Comparison of ENCODE assay signal across 17 mouse cellular contexts in genomic region chr12:83014848-83015247, GRCm38 (mm10).
DNase-seq lines count a peak whose midpoint lies in the region; ATAC-seq and TF ChIP-seq lines count a peak whose summit lies in the region.
"Had no signal": no experiment of that assay in that cellular context is flagged by ENCODE, and none has a peak within 500 bp of the region (broad histone marks: within the 10 kb centered on the region; RNA-seq: fewer than 3 reads in every experiment).

No protein-coding gene starts in this region.

- H3K27ac ChIP-seq in embryonic facial prominence, embryonic 11.5 days (replicated peaks; ENCODE audit: low read depth, low read length), result no peak overlapping the region
- H3K27ac ChIP-seq in embryonic facial prominence, embryonic 10.5 days (replicated peaks), result no peak overlapping the region
- no peak overlapping the region for H3K27ac ChIP-seq in hindbrain, postnatal 0 days
- no peak overlapping the region for H3K27ac ChIP-seq in hindbrain, embryonic 13.5 days
- no peak overlapping the region for H3K27ac ChIP-seq in midbrain, postnatal 0 days (ENCODE audit: low read depth, low read length)
- H3K27ac ChIP-seq in midbrain, embryonic 16.5 days (ENCODE audit: low read length), result no peak overlapping the region
- no peak overlapping the region for H3K27ac ChIP-seq in stomach, postnatal 0 days (replicated peaks)
- H3K27ac ChIP-seq: embryonic facial prominence, embryonic 15.5 days; heart, embryonic 15.5 days; limb, embryonic 13.5 days had no signal

- TF ChIP-seq CTCF in hindbrain, postnatal 0 days (IDR thresholded peaks at IDR 0.05; ENCODE audit: low read depth), result peak; percentile 68
- peak; percentile 75 for TF ChIP-seq CTCF in midbrain, postnatal 0 days (IDR thresholded peaks at IDR 0.05)
- peak; percentile 55 for TF ChIP-seq CTCF in stomach, postnatal 0 days (IDR thresholded peaks at IDR 0.05; ENCODE audit: low read depth)

- ATAC-seq in embryonic facial prominence, embryonic 11.5 days (replicated peaks; ENCODE audit: insufficient number of reproducible peaks, low FRiP score, low TSS enrichment, low read depth), result no peak
- no peak for ATAC-seq in hindbrain, postnatal 0 days
- ATAC-seq in hindbrain, embryonic 13.5 days (ENCODE audit: low FRiP score), result no peak
- ATAC-seq in midbrain, postnatal 0 days (ENCODE audit: low FRiP score), result no peak
- ATAC-seq in midbrain, embryonic 16.5 days, result no peak
- ATAC-seq in stomach, postnatal 0 days (ENCODE audit: low FRiP score, low TSS enrichment), result no peak
- ATAC-seq: forebrain, embryonic 16.5 days; intestine, embryonic 16.5 days had no signal

- no peak overlapping the region for H3K4me2 ChIP-seq in embryonic facial prominence, embryonic 11.5 days (ENCODE audit: low read depth, low read length)
- no peak overlapping the region for H3K4me2 ChIP-seq in hindbrain, postnatal 0 days (ENCODE audit: low read depth, low read length)
- H3K4me2 ChIP-seq in hindbrain, embryonic 13.5 days, result no peak overlapping the region
- H3K4me2 ChIP-seq in midbrain, postnatal 0 days (ENCODE audit: low read depth, low read length, poor library complexity, severe bottlenecking), result no peak overlapping the region
- H3K4me2 ChIP-seq in midbrain, embryonic 16.5 days (ENCODE audit: low read length), result no peak overlapping the region
- H3K4me2 ChIP-seq in stomach, postnatal 0 days (replicated peaks; ENCODE audit: low read depth), result no peak overlapping the region
- H3K4me2 ChIP-seq: embryonic facial prominence, embryonic 15.5 days; heart, embryonic 15.5 days; limb, embryonic 13.5 days had no signal

- 28% methylated on average over 2 of the region's 2 CpGs for WGBS in embryonic facial prominence, embryonic 11.5 days
- 38% methylated on average over 2 of the region's 2 CpGs for WGBS in embryonic facial prominence, embryonic 10.5 days
- 19% methylated on average over 2 of the region's 2 CpGs for WGBS in hindbrain, postnatal 0 days
- WGBS in hindbrain, embryonic 13.5 days, result 27% methylated on average over 2 of the region's 2 CpGs
- WGBS in midbrain, postnatal 0 days, result 22% methylated on average over 2 of the region's 2 CpGs
- WGBS in midbrain, embryonic 16.5 days, result 25% methylated on average over 2 of the region's 2 CpGs
- 29% methylated on average over 2 of the region's 2 CpGs for WGBS in stomach, postnatal 0 days

- no peaks in the 10 kb centered on the region for H3K27me3 ChIP-seq in embryonic facial prominence, embryonic 11.5 days (ENCODE audit: control insufficient read depth, insufficient read depth, low read length)
- no peaks in the 10 kb centered on the region for H3K27me3 ChIP-seq in embryonic facial prominence, embryonic 10.5 days (replicated peaks; ENCODE audit: low read depth, poor library complexity, severe bottlenecking)
- H3K27me3 ChIP-seq in hindbrain, postnatal 0 days (ENCODE audit: insufficient read depth, low read length), result no peaks in the 10 kb centered on the region
- peaks cover 5% of the 10 kb centered on the region; the same call in 1 of the 2 replicates for H3K27me3 ChIP-seq in hindbrain, embryonic 13.5 days
- H3K27me3 ChIP-seq in midbrain, postnatal 0 days (ENCODE audit: insufficient read depth, low read length), result no peaks in the 10 kb centered on the region
- H3K27me3 ChIP-seq in midbrain, embryonic 16.5 days (ENCODE audit: control insufficient read depth, insufficient read depth, low read depth, low read length), result no peaks in the 10 kb centered on the region
- no peaks in the 10 kb centered on the region for H3K27me3 ChIP-seq in stomach, postnatal 0 days (ENCODE audit: control insufficient read depth, insufficient read depth, low read length)
- H3K27me3 ChIP-seq: embryonic facial prominence, embryonic 15.5 days; heart, embryonic 15.5 days had no signal

- no peak for TF ChIP-seq EP300 in stomach, postnatal 0 days (optimal IDR thresholded peaks at IDR 0.05)

- H3K36me3 ChIP-seq in embryonic facial prominence, embryonic 11.5 days (replicated peaks; ENCODE audit: control insufficient read depth, insufficient read depth, low read depth, low read length), result no peaks in the 10 kb centered on the region
- H3K36me3 ChIP-seq in embryonic facial prominence, embryonic 10.5 days (replicated peaks), result no peaks in the 10 kb centered on the region
- no peaks in the 10 kb centered on the region for H3K36me3 ChIP-seq in hindbrain, postnatal 0 days (ENCODE audit: insufficient read depth, low read length)
- no peaks in the 10 kb centered on the region for H3K36me3 ChIP-seq in hindbrain, embryonic 13.5 days
- H3K36me3 ChIP-seq in midbrain, postnatal 0 days (ENCODE audit: insufficient read depth, low read length), result no peaks in the 10 kb centered on the region
- no peaks in the 10 kb centered on the region for H3K36me3 ChIP-seq in midbrain, embryonic 16.5 days (ENCODE audit: control insufficient read depth, insufficient read depth, low read length)
- H3K36me3 ChIP-seq in stomach, postnatal 0 days (ENCODE audit: control insufficient read depth, insufficient read depth, low read length), result no peaks in the 10 kb centered on the region
- H3K36me3 ChIP-seq: embryonic facial prominence, embryonic 15.5 days; heart, embryonic 15.5 days; limb, embryonic 13.5 days had no signal

- DNase-seq in embryonic facial prominence, embryonic 11.5 days (ENCODE audit: low spot score), result peak; percentile 37
- DNase-seq in embryonic facial prominence, embryonic 10.5 days (ENCODE audit: low spot score), result no peak
- DNase-seq in hindbrain, postnatal 0 days (ENCODE audit: low spot score), result peak; percentile 73
- peak; percentile 69 for DNase-seq in midbrain, postnatal 0 days (ENCODE audit: low spot score)
- no peak for DNase-seq in stomach, postnatal 0 days (ENCODE audit: low spot score)
- no peak for DNase-seq in kidney, postnatal 14 days
- DNase-seq: cerebellum, adult 9-10 months; gastrocnemius, postnatal 25 days; kidney, postnatal 36 days had no signal

- no peaks in the 10 kb centered on the region for H3K9me3 ChIP-seq in embryonic facial prominence, embryonic 11.5 days (replicated peaks; ENCODE audit: control insufficient read depth, low read length)
- H3K9me3 ChIP-seq in embryonic facial prominence, embryonic 10.5 days, result no peaks in the 10 kb centered on the region
- no peaks in the 10 kb centered on the region for H3K9me3 ChIP-seq in hindbrain, postnatal 0 days (ENCODE audit: low read length)
- no peaks in the 10 kb centered on the region for H3K9me3 ChIP-seq in hindbrain, embryonic 13.5 days
- no peaks in the 10 kb centered on the region for H3K9me3 ChIP-seq in midbrain, postnatal 0 days (ENCODE audit: low read length)
- H3K9me3 ChIP-seq in midbrain, embryonic 16.5 days (replicated peaks; ENCODE audit: control insufficient read depth, low read length, poor library complexity, severe bottlenecking), result peaks cover 2% of the 10 kb centered on the region; the same call in 1 of the 2 replicates
- no peaks in the 10 kb centered on the region for H3K9me3 ChIP-seq in stomach, postnatal 0 days (ENCODE audit: control insufficient read depth, low read length)
- H3K9me3 ChIP-seq: embryonic facial prominence, embryonic 15.5 days; limb, embryonic 13.5 days had no signal

- no peak overlapping the region for H3K4me3 ChIP-seq in embryonic facial prominence, embryonic 11.5 days (ENCODE audit: low read depth, low read length)
- no peak overlapping the region for H3K4me3 ChIP-seq in embryonic facial prominence, embryonic 10.5 days
- H3K4me3 ChIP-seq in hindbrain, postnatal 0 days (ENCODE audit: low read length), result no peak overlapping the region
- H3K4me3 ChIP-seq in hindbrain, embryonic 13.5 days, result no peak overlapping the region
- H3K4me3 ChIP-seq in midbrain, postnatal 0 days (ENCODE audit: low read depth, low read length), result no peak overlapping the region
- no peak overlapping the region for H3K4me3 ChIP-seq in midbrain, embryonic 16.5 days (ENCODE audit: low read depth, low read length)
- no peak overlapping the region for H3K4me3 ChIP-seq in stomach, postnatal 0 days (ENCODE audit: low read depth, low read length)
- H3K4me3 ChIP-seq: embryonic facial prominence, embryonic 15.5 days; heart, embryonic 15.5 days; limb, embryonic 13.5 days; myocyte had no signal

- no peak overlapping the region for H3K9ac ChIP-seq in embryonic facial prominence, embryonic 11.5 days (replicated peaks; ENCODE audit: low read length)
- H3K9ac ChIP-seq in hindbrain, postnatal 0 days (replicated peaks; ENCODE audit: low read length), result no peak overlapping the region
- no peak overlapping the region for H3K9ac ChIP-seq in hindbrain, embryonic 13.5 days
- H3K9ac ChIP-seq in midbrain, postnatal 0 days (replicated peaks; ENCODE audit: low read length, poor library complexity, severe bottlenecking), result no peak overlapping the region
- no peak overlapping the region for H3K9ac ChIP-seq in midbrain, embryonic 16.5 days (ENCODE audit: low read depth, low read length)
- no peak overlapping the region for H3K9ac ChIP-seq in stomach, postnatal 0 days (ENCODE audit: low read length)
- H3K9ac ChIP-seq: embryonic facial prominence, embryonic 15.5 days; heart, embryonic 15.5 days; limb, embryonic 13.5 days had no signal

- no peaks in the 10 kb centered on the region for H3K4me1 ChIP-seq in embryonic facial prominence, embryonic 11.5 days (ENCODE audit: control insufficient read depth, insufficient read depth, low read length)
- no peaks in the 10 kb centered on the region for H3K4me1 ChIP-seq in embryonic facial prominence, embryonic 10.5 days
- H3K4me1 ChIP-seq in hindbrain, postnatal 0 days (ENCODE audit: insufficient read depth, low read length), result no peaks in the 10 kb centered on the region
- H3K4me1 ChIP-seq in hindbrain, embryonic 13.5 days (replicated peaks), result no peaks in the 10 kb centered on the region
- no peaks in the 10 kb centered on the region for H3K4me1 ChIP-seq in midbrain, postnatal 0 days (ENCODE audit: insufficient read depth, low read length)
- no peaks in the 10 kb centered on the region for H3K4me1 ChIP-seq in midbrain, embryonic 16.5 days (ENCODE audit: control insufficient read depth, insufficient read depth, low read length)
- no peaks in the 10 kb centered on the region for H3K4me1 ChIP-seq in stomach, postnatal 0 days (replicated peaks; ENCODE audit: control insufficient read depth, insufficient read depth)
- H3K4me1 ChIP-seq: embryonic facial prominence, embryonic 15.5 days; limb, embryonic 13.5 days had no signal

Comparison
In these comparisons a context has a peak if more than half of its experiments do, and no peak if none do; other contexts are left out.
1. DNase-seq: peak in embryonic facial prominence, embryonic 11.5 days (single experiment), hindbrain, postnatal 0 days (single experiment) and midbrain, postnatal 0 days (single experiment); none in embryonic facial prominence, embryonic 10.5 days (single experiment), stomach, postnatal 0 days (single experiment) and kidney, postnatal 14 days (single experiment).
2. Peak in every context shown above with its lines, with median percentiles within 50 percentile points of each other: CTCF ChIP-seq.